Mouse (Mus musculus) right cerebral cortex, postnatal 4 days (tissue): Measurements from ENCODE around the gene Drg2.
"Not testable (repeated sequence)": the region's sequence is repeated elsewhere in the genome, so short reads cannot be mapped to it uniquely, and the experiment has no call there.

Experiments used
- DNase-seq: peaks from one replicate; pipeline ENCODE4 v3.0.0-alpha.2; 2022

Drg2 gene

GRCm38 (mm10) chr11:60454080-60454744, at the start of gene Drg2:
TSS of gene Drg2 (plus strand) at chr11:60454591.
- DNase-seq, result peak; percentile 88

- no peak for DNase-seq
These were observed 47.8 kb upstream of the Drg2 start for GRCm38 (mm10) chr11:60406606-60407005.

- peak; percentile 81 for DNase-seq
These were observed 42.2 kb upstream of the Drg2 start for GRCm38 (mm10) chr11:60412173-60412572.

GRCm38 (mm10) chr11:60412921-60413320, 41.5 kb upstream of the Drg2 start:
- no peak for DNase-seq

- no peak for DNase-seq
These were observed 37.8 kb upstream of the Drg2 start for GRCm38 (mm10) chr11:60416590-60416962.

- DNase-seq, result peak; percentile 98
These were observed 37.3 kb upstream of the Drg2 start, which contains the start of gene Gid4 for GRCm38 (mm10) chr11:60416963-60417716. TSS of gene Gid4 (plus strand) at chr11:60417145.

GRCm38 (mm10) chr11:60417717-60418472, 36.5 kb upstream of the Drg2 start, which contains the start of gene Atpaf2:
TSS of gene Atpaf2 (minus strand) at chr11:60418457.
- peak; percentile 30 for DNase-seq

- no peak for DNase-seq
These were observed 36.0 kb upstream of the Drg2 start for GRCm38 (mm10) chr11:60418473-60418803.

- no peak for DNase-seq
These were observed 32.2 kb upstream of the Drg2 start for GRCm38 (mm10) chr11:60422046-60422668.

GRCm38 (mm10) chr11:60423006-60423405, 31.4 kb upstream of the Drg2 start:
- DNase-seq, result no peak

GRCm38 (mm10) chr11:60426417-60426816, 28.0 kb upstream of the Drg2 start:
- DNase-seq, result no peak

GRCm38 (mm10) chr11:60427628-60428027, 26.8 kb upstream of the Drg2 start:
- DNase-seq, result no peak

- no peak for DNase-seq
These were observed 20.9 kb upstream of the Drg2 start for GRCm38 (mm10) chr11:60433501-60433900.

- no peak for DNase-seq
These were observed 19.3 kb upstream of the Drg2 start for GRCm38 (mm10) chr11:60435133-60435532.

GRCm38 (mm10) chr11:60436618-60437017, 17.8 kb upstream of the Drg2 start:
- no peak for DNase-seq

GRCm38 (mm10) chr11:60439621-60440020, 14.8 kb upstream of the Drg2 start:
- not testable (repeated sequence) for DNase-seq

- DNase-seq, result no peak
These were observed 14.2 kb upstream of the Drg2 start for GRCm38 (mm10) chr11:60440176-60440575.

GRCm38 (mm10) chr11:60442896-60443295, 11.5 kb upstream of the Drg2 start:
- DNase-seq, result no peak

GRCm38 (mm10) chr11:60444007-60444406, 10.4 kb upstream of the Drg2 start:
- no peak for DNase-seq

- no peak for DNase-seq
These were observed 325 bp downstream of the Drg2 start for GRCm38 (mm10) chr11:60454745-60455087.

- no peak for DNase-seq
These were observed 3.6 kb downstream of the Drg2 start for GRCm38 (mm10) chr11:60457973-60458372.

GRCm38 (mm10) chr11:60465943-60466380, 11.6 kb downstream of the Drg2 start:
- peak; percentile 28 for DNase-seq

- no peak for DNase-seq
These were observed 14.6 kb downstream of the Drg2 start, which contains the start of gene Myo15 for GRCm38 (mm10) chr11:60469039-60469438. TSS of gene Myo15 (plus strand) at chr11:60469339.
